8 mouse cellular contexts compared by ENCODE assay signal in the genomic region with DNA sequence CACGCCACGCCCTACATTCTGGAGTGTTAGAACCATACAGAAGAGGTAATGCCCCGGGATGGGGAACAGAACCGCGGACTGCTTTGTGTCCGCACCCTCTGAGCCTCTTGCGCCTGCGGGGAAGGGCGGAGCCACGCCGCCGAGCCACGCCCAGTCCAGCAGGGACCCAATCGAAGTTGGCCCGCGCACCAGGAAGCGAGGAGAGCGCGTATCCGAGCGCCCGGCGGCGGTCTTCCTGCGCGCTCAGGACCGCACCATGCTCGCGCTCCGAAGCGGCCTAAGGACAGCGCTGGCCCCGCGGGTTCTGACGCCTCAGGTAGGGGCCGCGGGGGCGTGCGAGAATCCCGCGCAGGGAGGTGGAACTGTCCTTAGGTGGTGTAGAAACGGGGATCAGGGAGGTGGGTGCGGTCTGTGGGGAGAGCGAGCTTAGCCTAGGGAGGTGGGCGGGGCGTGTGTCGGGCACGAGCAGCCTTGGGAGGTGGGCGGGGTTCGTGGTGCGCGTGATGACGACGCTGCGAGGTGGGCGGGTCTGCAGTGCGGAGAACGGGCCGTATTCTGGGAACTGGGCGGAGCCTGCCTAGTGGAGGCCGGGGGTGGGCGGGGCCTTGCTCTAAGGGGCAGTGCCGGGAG. TPM values are rescaled to one million over a fixed set of nuclear protein-coding genes. Genes with fewer than 3 reads are reported as not detected.
DNase-seq lines count a peak whose midpoint lies in the region; ATAC-seq lines count a peak whose summit lies in the region.

A gene (plus strand): TSS at position 149 of the 630 bp plus-strand sequence.

- ATAC-seq in inflammation-experienced regulatory T-cells, adult 6 months, result peak; percentile 91
- ATAC-seq in megakaryocyte-erythroid progenitor cell, adult 5-6 weeks (replicated peaks; ENCODE audit: low FRiP score, low TSS enrichment, poor library complexity, severe bottlenecking), result peak; percentile 95

- intact Hi-C loops in gastrocnemius, postnatal 14 days (cut with DNase I; ENCODE audit: low total_unique reads), result no loop called here
- intact Hi-C loops in left cerebral cortex, postnatal 10 days (cut with DNase I), result no loop called here

- peak; percentile 97 to 99 for DNase-seq in adrenal gland, adult (ENCODE audit: inconsistent age in 2 of 2, low spot score in 1 of 2)
- DNase-seq in embryo, embryonic 10.5 days (ENCODE audit: low spot score), result peak; percentile 97
- DNase-seq in gastrocnemius, postnatal 14 days, result peak; percentile 98
- peak; percentile 94 to 99 for DNase-seq in left cerebral cortex, postnatal 10 days (ENCODE audit: extremely low spot score in 1 of 2, low spot score in 2 of 2)
- peak; percentile 94 for DNase-seq in right cerebral cortex, postnatal 25 days
- peak; percentile 96 to 98 for DNase-seq in urinary bladder, postnatal 4 days (ENCODE audit: low spot score in 2 of 2)

RNA-seq across cellular contexts. Expression of the gene that starts here (rescaled TPM):
- total RNA-seq in gastrocnemius, postnatal 14 days (2021), result 1 to 10 TPM; 4.5 to 6.5 TPM
- polyA plus RNA-seq in inflammation-experienced regulatory T-cells, adult 6 months (2017; shearing (Covaris generic)), result 10 to 100 TPM; 62.4 to 88.5 (median 79.7) TPM
- total RNA-seq in left cerebral cortex, postnatal 10 days (2021), result 10 to 100 TPM; 22.3 to 24.5 TPM
- total RNA-seq in megakaryocyte-erythroid progenitor cell, adult 5-6 weeks (2014; fragmentation: Nextera tagmentation), result 36.5 and 49.2 TPM in 2 replicates
- 26.5 and 56.3 TPM in 2 replicates for total RNA-seq in megakaryocyte-erythroid progenitor cell, adult 5-6 weeks (2017)

Comparison
In these comparisons a context has a peak if more than half of its experiments do, and no peak if none do; other contexts are left out.
1. Peak in every context shown above with its lines: DNase-seq and ATAC-seq.